Mouse (Mus musculus) ES-Bruce4 (cell line): Measurements from ENCODE around the gene Nipsnap2.

ENCODE experiments used
- CTCF ChIP-seq: IDR thresholded peaks from one replicate; pipeline ENCODE4 v1.8.1; 2011; ENCODE audit warnings: low read depth, low read length
- EP300 ChIP-seq: IDR thresholded peaks from 2 replicates; pipeline ENCODE4 v1.6.1; 2011; ENCODE audit warnings: low read depth, low read length; ENCODE audit not compliant: insufficient read depth
- POLR2A ChIP-seq: IDR thresholded peaks from one replicate; pipeline ENCODE4 v1.8.1; 2011; ENCODE audit warnings: low read length; ENCODE audit not compliant: insufficient read depth

GRCm38 (mm10) chr5:129778348-129778995 is 53.6 kb downstream of the Nipsnap2 start:
- TF ChIP-seq POLR2A: no peak
- no peak for TF ChIP-seq CTCF
- TF ChIP-seq EP300: no peak
